In the genomic region with DNA sequence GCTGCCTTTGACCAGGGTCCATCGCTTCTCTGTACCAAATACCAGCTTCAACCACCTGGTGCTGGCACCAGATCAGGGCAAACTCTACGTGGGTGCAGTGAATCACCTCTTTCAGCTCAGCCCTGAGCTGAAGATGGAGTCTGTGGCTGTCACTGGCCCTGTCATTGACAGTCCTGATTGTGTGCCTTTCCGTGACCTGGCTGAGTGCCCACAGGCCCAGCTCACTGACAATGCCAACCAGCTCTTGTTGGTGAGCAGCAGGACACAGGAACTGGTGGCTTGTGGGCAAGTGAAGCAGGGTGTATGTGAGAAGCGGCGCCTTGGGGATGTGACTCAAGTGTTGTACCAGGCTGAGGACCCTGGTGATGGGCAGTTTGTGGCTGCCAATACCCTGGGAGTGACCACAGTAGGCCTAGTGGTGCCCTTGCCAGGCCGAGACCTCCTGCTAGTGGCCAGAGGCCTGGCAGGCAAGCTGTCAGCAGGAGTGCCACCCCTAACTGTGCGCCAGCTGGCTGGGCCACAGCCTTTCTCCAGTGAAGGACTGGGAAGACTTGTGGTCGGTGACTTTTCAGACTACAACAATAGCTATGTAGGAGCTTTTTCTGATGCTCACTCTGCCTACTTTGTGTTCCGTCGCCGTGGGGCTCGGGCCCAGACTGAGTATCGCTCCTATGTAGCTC, we compare ENCODE assay signal across 14 mouse cellular contexts. TPM values are rescaled to one million over a fixed set of nuclear protein-coding genes. Genes with fewer than 3 reads are reported as not detected.
DNase-seq lines count a peak whose midpoint lies in the region; ATAC-seq lines count a peak whose summit lies in the region.
"Had no signal": no experiment of that assay in that cellular context is flagged by ENCODE, and none has a peak within 500 bp of the region (broad histone marks: within the 10 kb centered on the region; RNA-seq: fewer than 3 reads in every experiment).

No protein-coding gene starts in this region.

- H3K27me3 ChIP-seq in heart, embryonic 12.5 days (replicated peaks), result peaks cover 22% of the 10 kb centered on the region; the same call in 1 of the 2 replicates
- H3K27me3 ChIP-seq: liver, embryonic 13.5 days had no signal

- no peaks in the 10 kb centered on the region for H3K36me3 ChIP-seq in heart, embryonic 12.5 days
- H3K36me3 ChIP-seq: liver, embryonic 13.5 days had no signal

- no peak overlapping the region for H3K9ac ChIP-seq in heart, embryonic 12.5 days
- H3K9ac ChIP-seq: liver, embryonic 13.5 days had no signal

- no peak for ATAC-seq in heart, embryonic 12.5 days (ENCODE audit: insufficient number of reproducible peaks, low FRiP score)
- ATAC-seq: intestine, postnatal 0 days had no signal

- H3K9me3 ChIP-seq in heart, embryonic 12.5 days (replicated peaks), result no peaks in the 10 kb centered on the region
- H3K9me3 ChIP-seq: liver, embryonic 13.5 days had no signal

- peaks cover 8% of the 10 kb centered on the region; the same call in 1 of the 2 replicates for H3K4me1 ChIP-seq in heart, embryonic 12.5 days (replicated peaks)

- H3K27ac ChIP-seq in heart, embryonic 12.5 days (ENCODE audit: poor library complexity, severe bottlenecking), result 0 out of 2 replicates have a peak overlapping the region, but pooled peaks have one; percentile 11
- H3K27ac ChIP-seq: heart, adult 2 months; liver, embryonic 13.5 days; stomach, postnatal 0 days had no signal

- 82% methylated on average over 13 of the region's 13 CpGs for WGBS in heart, embryonic 12.5 days

- intact Hi-C loops in heart, postnatal 14 days (cut with DNase I), result no loop called here

- no peak overlapping the region for H3K4me2 ChIP-seq in heart, embryonic 12.5 days
- H3K4me2 ChIP-seq: liver, embryonic 13.5 days had no signal

- DNase-seq in heart, postnatal 14 days, result no peak
- DNase-seq in right cerebral cortex, postnatal 4 days, result peak; percentile 13
- no peak for DNase-seq in right cerebral cortex, postnatal 14 days
- peak; percentile 69 for DNase-seq in cerebellum, adult 9-10 months
- peak; percentile 20 to 59 for DNase-seq in natural killer cell, adult 2 months (ENCODE audit: low spot score in 2 of 2)
- DNase-seq in spleen, postnatal 4 days (ENCODE audit: low spot score in 2 of 2), result no peak
- no peak for DNase-seq in urinary bladder, postnatal 10 days (ENCODE audit: low spot score)
- DNase-seq: heart, adult 2 months; heart, postnatal 36 days; liver, embryonic 13.5 days; lung, postnatal 14 days had no signal

- no peak overlapping the region for H3K4me3 ChIP-seq in heart, embryonic 12.5 days
- H3K4me3 ChIP-seq: heart, adult 2 months; liver, embryonic 13.5 days had no signal

RNA-seq across cellular contexts. Expression of gene Plxnb3, which starts 1.9 kb away (rescaled TPM):
- polyA plus RNA-seq in heart, embryonic 12.5 days (2016; fragmentation: Nextera tagmentation; extraction: Ambion mirVana), result 0.43 and 0.62 TPM in 2 replicates
- 1 to 10 TPM; 1.0 to 1.2 TPM for total RNA-seq in heart, postnatal 14 days (2021)

RNA-seq across cellular contexts. Expression of gene Srpk3, which starts 15.5 kb away (rescaled TPM):
- polyA plus RNA-seq in heart, embryonic 12.5 days (2016; fragmentation: Nextera tagmentation; extraction: Ambion mirVana), result 72.5 and 75.2 TPM in 2 replicates
- 10 to 100 TPM; 23.9 to 29.3 TPM for total RNA-seq in heart, postnatal 14 days (2021)

RNA-seq across cellular contexts. Expression of gene Idh3g, which starts 27.9 kb away (rescaled TPM):
- 270 and 279 TPM in 2 replicates for polyA plus RNA-seq in heart, embryonic 12.5 days (2016; fragmentation: Nextera tagmentation; extraction: Ambion mirVana)
- total RNA-seq in heart, postnatal 14 days (2021), result 100 to 1,000 TPM; 582 to 586 TPM

RNA-seq across cellular contexts. Expression of gene Ssr4, which starts 28.1 kb away (rescaled TPM):
- 144 and 145 TPM in 2 replicates for polyA plus RNA-seq in heart, embryonic 12.5 days (2016; fragmentation: Nextera tagmentation; extraction: Ambion mirVana)
- 10 to 100 TPM; 82.1 to 83.9 TPM for total RNA-seq in heart, postnatal 14 days (2021)

RNA-seq across cellular contexts. Expression of gene Abcd1, which starts 42.4 kb away (rescaled TPM):
- polyA plus RNA-seq in heart, embryonic 12.5 days (2016; fragmentation: Nextera tagmentation; extraction: Ambion mirVana), result 12.2 and 12.6 TPM in 2 replicates
- total RNA-seq in heart, postnatal 14 days (2021), result 10 to 100 TPM; 27.8 TPM

Comparison
In these comparisons a context has a peak if more than half of its experiments do, and no peak if none do; other contexts are left out.
1. DNase-seq: peak in right cerebral cortex, postnatal 4 days (single experiment), cerebellum, adult 9-10 months (single experiment) and natural killer cell, adult 2 months (2 of 2); none in heart, postnatal 14 days (0 of 2), right cerebral cortex, postnatal 14 days (single experiment), spleen, postnatal 4 days (0 of 2) and urinary bladder, postnatal 10 days (single experiment).